7 mouse cellular contexts compared by ENCODE assay signal in the genomic region with DNA sequence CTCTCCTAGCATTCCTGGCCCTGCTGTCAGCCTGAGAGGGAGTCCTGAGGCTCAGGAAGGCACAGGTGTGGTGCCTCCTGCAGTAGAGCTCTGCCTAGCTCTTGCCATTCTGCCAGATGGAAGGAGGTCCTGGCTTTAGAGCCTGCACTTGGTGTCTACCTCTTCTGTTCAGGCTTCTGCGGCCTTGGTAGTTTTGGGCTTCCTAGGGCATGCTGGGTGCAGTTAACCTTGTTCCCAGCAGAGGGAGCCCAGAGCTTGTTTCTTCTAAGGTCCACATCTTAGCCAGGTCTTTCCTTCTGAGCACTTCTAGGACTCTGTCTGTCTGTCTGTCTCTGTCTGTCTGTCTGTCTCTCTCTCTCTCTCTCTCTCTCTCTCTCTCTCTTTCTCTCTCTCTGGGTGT. TPM values are rescaled to one million over a fixed set of nuclear protein-coding genes. Genes with fewer than 3 reads are reported as not detected.
DNase-seq lines count a peak whose midpoint lies in the region; ATAC-seq and TF ChIP-seq lines count a peak whose summit lies in the region.

No protein-coding gene starts in this region.

- H3K9ac ChIP-seq in liver, embryonic 14.5 days (replicated peaks) = no peak overlapping the region

- no peaks in the 10 kb centered on the region for H3K27me3 ChIP-seq in liver, embryonic 14.5 days (ENCODE audit: control insufficient read depth, insufficient read depth, low read length)

- peak; percentile 86 for TF ChIP-seq CTCF in liver, embryonic 14.5 days (IDR thresholded peaks at IDR 0.05; ENCODE audit: low read depth)

- no peak for TF ChIP-seq EP300 in liver, embryonic 14.5 days (IDR thresholded peaks at IDR 0.05; ENCODE audit: low read depth)

- no peak for ATAC-seq in liver, embryonic 14.5 days (ENCODE audit: insufficient read depth)

- H3K4me3 ChIP-seq in liver, embryonic 14.5 days (ENCODE audit: insufficient read depth in 1 of 2, low read depth in 2 of 2, low read length in 2 of 2) = no peak overlapping the region

- H3K4me2 ChIP-seq in liver, embryonic 14.5 days (ENCODE audit: low read depth) = no peak overlapping the region

- H3K36me3 ChIP-seq in liver, embryonic 14.5 days (replicated peaks; ENCODE audit: control insufficient read depth, insufficient read depth, low read depth) = no peaks in the 10 kb centered on the region; the same call in none of the 2 replicates

- WGBS in liver, embryonic 14.5 days (ENCODE audit: insufficient replicate concordance) = 43% methylated on average over 1 of the region's 1 CpGs

- no peak overlapping the region for H3K27ac ChIP-seq in liver, embryonic 14.5 days

- no peaks in the 10 kb centered on the region for H3K9me3 ChIP-seq in liver, embryonic 14.5 days (ENCODE audit: control insufficient read depth, low read length)

- DNase-seq in urinary bladder, postnatal 36 days (ENCODE audit: low spot score in 2 of 2) = peak; percentile 31 to 32
- no peak for DNase-seq in urinary bladder, adult 2 months (ENCODE audit: low spot score)
- DNase-seq in adrenal gland, adult 8-10 months = peak; percentile 41
- peak; percentile 39 for DNase-seq in embryo, embryonic 11.5 days (ENCODE audit: low read depth, low spot score)
- DNase-seq in kidney, adult 9 months = peak; percentile 75
- DNase-seq in liver, embryonic 14.5 days (ENCODE audit: low read depth in 3 of 3, low spot score in 3 of 3) = peak; percentile 35 to 44 (median 43)
- peak; percentile 60 for DNase-seq in retina, postnatal 7 days (ENCODE audit: low read depth, low spot score)

- no peaks in the 10 kb centered on the region for H3K4me1 ChIP-seq in liver, embryonic 14.5 days (replicated peaks; ENCODE audit: control insufficient read depth in 2 of 2, insufficient read depth in 2 of 2, low read length in 1 of 2)

RNA-seq across cellular contexts. Expression of a gene that starts 20.9 kb away (rescaled TPM):
- 34.2 and 35.6 TPM in 2 replicates for polyA plus RNA-seq in urinary bladder, adult 2 months (2012; rRNA removed)
- total RNA-seq in adrenal gland, adult 8-10 months (2022) = 10 to 100 TPM; 30.8 to 35.1 (median 33.8) TPM
- polyA plus RNA-seq in liver, embryonic 14.5 days (2012; rRNA removed) = 12.8 and 17.2 TPM in 2 replicates
- polyA plus RNA-seq in liver, embryonic 14.5 days (2014; fragmentation: Nextera tagmentation; extraction: Ambion mirVana) = 15.9 and 19.3 TPM in 2 replicates

RNA-seq across cellular contexts. Expression of a gene that starts 31.8 kb away (rescaled TPM):
- 0.26 and 0.40 TPM in 2 replicates for polyA plus RNA-seq in urinary bladder, adult 2 months (2012; rRNA removed)
- total RNA-seq in adrenal gland, adult 8-10 months (2022) = 1 to 10 TPM; 1.8 to 2.7 (median 2.3) TPM
- 0.08 and 0.16 TPM in 2 replicates for polyA plus RNA-seq in liver, embryonic 14.5 days (2012; rRNA removed)
- polyA plus RNA-seq in liver, embryonic 14.5 days (2014; fragmentation: Nextera tagmentation; extraction: Ambion mirVana) = 0.22 and 0.29 TPM in 2 replicates

RNA-seq across cellular contexts. Expression of a gene that starts 42.3 kb away (rescaled TPM):
- polyA plus RNA-seq in urinary bladder, adult 2 months (2012; rRNA removed) = 20.6 and 21.4 TPM in 2 replicates
- total RNA-seq in adrenal gland, adult 8-10 months (2022) = 10 to 100 TPM; 32.7 to 66.5 (median 46.1) TPM
- 33.2 and 41.9 TPM in 2 replicates for polyA plus RNA-seq in liver, embryonic 14.5 days (2012; rRNA removed)
- 63.4 and 70.2 TPM in 2 replicates for polyA plus RNA-seq in liver, embryonic 14.5 days (2014; fragmentation: Nextera tagmentation; extraction: Ambion mirVana)
